Mouse (Mus musculus) embryonic facial prominence, embryonic 13.5 days (tissue): ENCODE results near the gene Tesc. TPM values are rescaled to one million over a fixed set of nuclear protein-coding genes. Genes with fewer than 3 reads are reported as not detected.

ENCODE experiments used
- ATAC-seq: fragments of 200-750 bp; cut with Nextera tagmentation; 2 replicates; pipeline ENCODE4 v1.8.0; 2017; ENCODE audit warnings: low read depth; ENCODE audit not compliant: insufficient number of reproducible peaks, insufficient read depth, low FRiP score, low TSS enrichment
- H3K27ac ChIP-seq: fragments of 300-500 bp; sonication (generic); 2 replicates; pipeline ENCODE4 v1.5.1; 2015; ENCODE audit warnings: moderate library complexity, mild to moderate bottlenecking, inconsistent platforms
- H3K27me3 ChIP-seq: fragments of 300-500 bp; sonication (generic); 2 replicates; pipeline ENCODE4 v1.6.1; 2015; ENCODE audit warnings: mild to moderate bottlenecking, inconsistent platforms
- H3K36me3 ChIP-seq: fragments of 300-500 bp; sonication (generic); 2 replicates; pipeline ENCODE4 v1.6.1; 2015; ENCODE audit warnings: mild to moderate bottlenecking, inconsistent platforms
- H3K4me1 ChIP-seq: fragments of 300-500 bp; sonication (generic); 2 replicates; pipeline ENCODE4 v1.6.1; 2015; ENCODE audit warnings: inconsistent platforms
- H3K4me2 ChIP-seq: fragments of 300-500 bp; sonication (generic); 2 replicates; pipeline ENCODE4 v1.6.1; 2015; ENCODE audit warnings: moderate library complexity, mild to moderate bottlenecking, inconsistent platforms
- H3K4me3 ChIP-seq: fragments of 300-500 bp; sonication (generic); 2 replicates; pipeline ENCODE4 v1.5.1; 2015; ENCODE audit warnings: mild to moderate bottlenecking, inconsistent platforms
- H3K9ac ChIP-seq: fragments of 300-500 bp; sonication (generic); 2 replicates; pipeline ENCODE4 v1.6.1; 2015; ENCODE audit warnings: mild to moderate bottlenecking, inconsistent platforms
- H3K9me3 ChIP-seq: fragments of 300-500 bp; sonication (generic); 2 replicates; pipeline ENCODE4 v1.6.1; 2016; ENCODE audit warnings: inconsistent platforms
- WGBS: fragments of 180-500 bp; shearing (Covaris S2); methylation state at CpG from one replicate; pipeline ENCODE4 v1.1.7; 2015; ENCODE audit warnings: mixed read lengths; 5-methylcytosine and 5-hydroxymethylcytosine counted together
- polyA plus RNA-seq: library from polyadenylated mRNA; unstranded; fragments of >200 nt; fragmentation: Nextera tagmentation; extraction: Ambion mirVana; gene quantifications from 2 replicates; pipeline ENCODE4 v1.2.1, GENCODE M21; 2015

Tesc gene
- polyA plus RNA-seq, 1 experiment from 2014 or later: 7.3 TPM

DNA sequence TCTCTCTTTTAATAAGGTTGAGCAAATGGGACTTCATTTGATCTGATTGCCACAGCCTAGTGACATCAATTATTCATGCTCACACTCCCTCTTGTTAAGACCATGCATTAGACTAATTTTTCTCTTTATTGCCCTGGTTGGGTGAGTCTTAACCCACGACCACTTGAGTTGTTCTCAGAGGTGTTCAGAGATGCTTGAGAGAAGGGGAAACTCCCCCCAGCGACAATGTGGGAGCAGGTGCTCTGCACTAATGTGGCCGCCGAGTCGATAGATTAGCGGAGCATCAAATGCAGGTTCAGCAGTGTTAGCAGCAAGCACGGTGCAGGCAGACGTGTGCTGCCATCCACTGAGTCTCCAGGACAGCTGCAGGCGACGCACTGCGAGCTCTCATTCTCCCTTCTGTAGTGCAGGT lies 52.3 kb downstream of the Tesc start:
- H3K4me1 ChIP-seq: peaks cover 34% of the 10 kb centered on the region
- ATAC-seq: no peak
- H3K36me3 ChIP-seq: peaks cover 53% of the 10 kb centered on the region

DNA sequence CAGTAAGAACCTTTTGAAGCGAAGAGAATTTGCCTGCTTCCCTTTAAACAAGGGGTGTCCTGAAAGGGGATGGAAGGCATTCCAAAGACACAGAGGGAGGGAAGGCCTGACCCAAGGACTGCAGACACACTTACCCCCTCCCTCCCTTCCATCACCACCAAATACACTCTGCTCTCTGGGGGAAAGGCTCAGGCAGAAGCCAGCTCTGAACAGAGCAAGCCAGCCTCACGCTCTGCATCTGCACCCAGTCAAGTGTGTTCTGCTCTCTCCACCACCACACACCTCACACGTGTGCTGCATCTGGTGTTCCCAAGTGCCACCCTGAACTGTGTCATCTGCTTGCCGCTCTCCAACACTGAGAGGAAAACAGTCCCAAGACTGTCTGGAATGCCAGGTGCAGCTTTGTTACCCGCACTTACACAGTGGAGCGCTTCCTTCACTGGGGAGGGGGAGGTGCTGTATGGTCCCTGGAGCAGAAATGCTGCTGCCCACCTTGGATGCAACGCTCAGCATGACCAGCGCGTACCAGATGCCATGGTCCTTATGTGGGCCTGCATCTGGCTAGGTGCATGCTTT lies 53.9 kb downstream of the Tesc start:
- ATAC-seq: no peak
- peaks cover 37% of the 10 kb centered on the region for H3K36me3 ChIP-seq
- no peaks in the 10 kb centered on the region for H3K9me3 ChIP-seq
- H3K4me3 ChIP-seq: no peak overlapping the region
- H3K4me1 ChIP-seq: peaks cover 34% of the 10 kb centered on the region
- no peak overlapping the region for H3K4me2 ChIP-seq
- no peaks in the 10 kb centered on the region for H3K27me3 ChIP-seq
- peak overlapping the region; percentile 23; the same call in 1 of the 2 replicates for H3K27ac ChIP-seq
- WGBS: 58% methylated on average over 9 of the region's 9 CpGs
- no peak overlapping the region for H3K9ac ChIP-seq

More for the DNA sequence above, 52.3 kb downstream of the Tesc start:
- 78% methylated on average over 11 of the region's 11 CpGs for WGBS
- no peak overlapping the region for H3K9ac ChIP-seq
- no peak overlapping the region for H3K4me3 ChIP-seq
- H3K27me3 ChIP-seq: no peaks in the 10 kb centered on the region
- no peak overlapping the region for H3K27ac ChIP-seq
- H3K9me3 ChIP-seq: no peaks in the 10 kb centered on the region
- H3K4me2 ChIP-seq: no peak overlapping the region

DNA sequence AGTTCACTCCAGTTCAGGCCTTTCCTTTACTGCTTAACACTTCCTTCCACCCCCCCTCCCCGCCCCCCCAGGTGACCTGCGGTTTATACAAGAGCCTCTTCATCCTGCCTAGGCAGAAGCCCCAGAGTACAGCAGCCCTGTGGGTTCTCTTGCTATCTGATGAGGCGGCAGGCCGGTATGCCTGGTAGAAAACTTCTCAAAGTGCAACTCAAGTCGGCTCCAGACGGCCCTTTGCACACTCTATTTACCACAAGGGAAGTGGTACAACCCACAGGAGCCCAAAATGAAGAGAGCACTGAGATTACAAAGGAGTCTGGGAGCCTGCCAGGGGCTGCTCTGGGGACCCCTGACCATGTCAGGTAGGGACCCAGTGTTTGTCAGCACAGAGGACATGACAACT lies 54.5 kb downstream of the Tesc start:
- H3K36me3 ChIP-seq: peaks cover 32% of the 10 kb centered on the region
- H3K27me3 ChIP-seq: no peaks in the 10 kb centered on the region
- 58% methylated on average over 6 of the region's 6 CpGs for WGBS
- peaks cover 38% of the 10 kb centered on the region for H3K4me1 ChIP-seq
- H3K9ac ChIP-seq: no peak overlapping the region
- H3K4me3 ChIP-seq: no peak overlapping the region
- ATAC-seq: no peak
- no peak overlapping the region for H3K27ac ChIP-seq
- H3K9me3 ChIP-seq: no peaks in the 10 kb centered on the region
- H3K4me2 ChIP-seq: no peak overlapping the region

DNA sequence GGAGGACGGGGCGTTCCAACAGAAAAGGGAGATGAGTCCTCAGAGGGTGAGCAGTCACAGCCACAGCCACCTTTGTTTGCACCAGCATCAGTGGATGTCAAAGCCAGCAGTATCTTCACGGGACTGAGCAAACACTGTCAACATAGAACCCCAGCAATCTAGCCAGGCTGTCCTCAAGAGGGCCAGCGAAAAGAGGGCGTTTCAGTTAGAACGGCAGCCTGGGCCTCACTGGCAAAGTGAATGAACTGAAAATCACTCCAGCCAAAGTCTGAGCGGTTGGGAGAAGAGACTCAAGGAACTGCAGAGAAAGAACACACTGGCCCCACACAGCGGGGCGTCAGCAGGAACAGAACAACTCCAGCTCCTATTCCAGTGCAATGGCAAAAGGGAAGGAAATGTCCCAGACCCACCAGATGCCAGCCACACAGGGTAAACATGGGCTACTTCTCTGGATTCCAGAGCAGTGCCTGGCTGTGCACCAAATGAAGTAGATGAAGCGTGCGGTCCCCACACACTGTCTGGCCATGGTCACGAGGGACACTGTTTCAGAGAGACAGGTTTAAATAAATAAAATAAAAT lies 55.6 kb downstream of the Tesc start:
- H3K27ac ChIP-seq: peak overlapping the region; percentile 55
- no peaks in the 10 kb centered on the region for H3K9me3 ChIP-seq
- no peak overlapping the region for H3K4me3 ChIP-seq
- peaks cover 21% of the 10 kb centered on the region for H3K36me3 ChIP-seq
- peaks cover 47% of the 10 kb centered on the region for H3K4me1 ChIP-seq
- WGBS: 69% methylated on average over 12 of the region's 12 CpGs
- no peak overlapping the region for H3K4me2 ChIP-seq
- ATAC-seq: no peak
- H3K27me3 ChIP-seq: no peaks in the 10 kb centered on the region
- H3K9ac ChIP-seq: no peak overlapping the region

DNA sequence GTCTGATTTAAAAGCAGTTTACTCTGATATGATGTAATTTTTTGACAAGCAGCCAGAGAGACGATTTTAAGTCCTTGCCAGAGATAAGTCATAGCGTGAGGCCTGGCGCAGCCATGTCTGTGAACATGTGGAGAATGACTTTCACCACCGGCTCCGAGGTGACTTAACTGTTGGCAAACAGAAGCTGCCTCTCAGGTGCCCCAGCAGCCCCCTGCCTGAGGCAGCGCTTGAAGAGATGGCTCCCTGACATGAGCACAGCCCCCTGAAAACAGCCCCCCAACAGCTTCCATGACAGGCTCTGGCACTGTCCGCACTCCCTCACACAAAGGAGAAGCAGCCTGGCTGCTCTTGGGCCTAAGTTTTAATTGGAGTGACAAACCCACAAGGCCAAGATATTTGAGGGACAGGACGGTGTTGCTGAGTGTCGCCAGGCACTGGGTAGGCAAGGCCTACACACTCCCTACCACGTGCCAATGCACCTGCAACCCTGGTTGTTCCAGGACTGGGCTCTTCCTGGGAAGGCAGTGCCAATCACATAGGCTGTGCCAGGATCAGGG lies 56.7 kb downstream of the Tesc start:
- H3K27ac ChIP-seq: no peak overlapping the region
- peaks cover 47% of the 10 kb centered on the region for H3K4me1 ChIP-seq
- no peak overlapping the region for H3K4me2 ChIP-seq
- WGBS: 81% methylated on average over 10 of the region's 10 CpGs
- no peak overlapping the region for H3K4me3 ChIP-seq
- H3K9me3 ChIP-seq: no peaks in the 10 kb centered on the region
- H3K9ac ChIP-seq: no peak overlapping the region
- H3K27me3 ChIP-seq: no peaks in the 10 kb centered on the region
- peaks cover 21% of the 10 kb centered on the region for H3K36me3 ChIP-seq
- no peak for ATAC-seq

DNA sequence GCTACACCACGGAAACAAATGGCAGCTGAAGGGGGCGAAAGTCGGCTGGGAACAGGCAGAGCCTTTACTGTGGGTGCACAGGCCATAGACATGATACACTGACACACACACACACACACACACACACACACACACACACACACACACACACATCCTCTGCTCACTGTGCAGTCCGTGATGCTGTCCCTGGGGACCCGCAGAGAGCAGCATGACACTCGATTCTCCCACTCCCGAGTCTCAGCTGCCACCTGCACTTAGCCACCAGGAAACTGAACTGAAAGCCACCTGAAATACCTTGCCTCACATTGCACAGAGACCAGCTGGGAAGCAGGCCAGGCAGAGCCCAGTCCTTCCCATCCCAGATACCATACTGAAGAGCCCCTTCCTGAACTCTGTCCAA lies 57.8 kb downstream of the Tesc start:
- peaks cover 21% of the 10 kb centered on the region for H3K36me3 ChIP-seq
- 74% methylated on average over 7 of the region's 7 CpGs for whole genome bisulfite sequencing
- no peak for ATAC-seq
- no peak overlapping the region for H3K4me3 ChIP-seq
- H3K4me1 ChIP-seq: peaks cover 47% of the 10 kb centered on the region
- H3K9ac ChIP-seq: no peak overlapping the region
- no peak overlapping the region for H3K27ac ChIP-seq
- no peaks in the 10 kb centered on the region for H3K9me3 ChIP-seq
- no peaks in the 10 kb centered on the region for H3K27me3 ChIP-seq
- no peak overlapping the region for H3K4me2 ChIP-seq

DNA sequence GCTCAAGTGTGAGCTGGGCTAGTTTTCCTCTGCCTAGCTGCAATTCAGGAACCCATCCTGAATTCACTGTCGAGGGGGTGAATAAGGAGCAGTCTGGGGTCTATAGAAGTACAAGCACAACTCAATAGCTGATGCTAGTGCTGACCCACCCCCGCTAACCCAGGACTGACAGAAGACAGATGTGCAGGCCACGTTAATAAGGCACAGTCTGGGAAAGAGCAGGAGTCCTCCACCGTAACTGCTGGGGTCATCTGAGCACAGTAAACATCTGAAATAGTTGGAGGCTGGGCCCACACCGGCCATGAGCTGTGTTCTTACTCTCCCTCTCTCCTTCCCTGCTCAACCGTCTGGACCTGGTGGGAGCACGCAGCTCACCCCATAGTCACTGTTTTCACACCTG lies 59.4 kb downstream of the Tesc start:
- no peaks in the 10 kb centered on the region for H3K9me3 ChIP-seq
- ATAC-seq: no peak
- H3K9ac ChIP-seq: 0 out of 2 replicates have a peak overlapping the region, but pooled peaks have one; percentile 16
- peaks cover 29% of the 10 kb centered on the region for H3K36me3 ChIP-seq
- H3K4me1 ChIP-seq: peaks cover 35% of the 10 kb centered on the region
- H3K27me3 ChIP-seq: no peaks in the 10 kb centered on the region
- WGBS: 25% methylated on average over 7 of the region's 7 CpGs
- H3K4me2 ChIP-seq: no peak overlapping the region
- no peak overlapping the region for H3K4me3 ChIP-seq
- H3K27ac ChIP-seq: peak overlapping the region; percentile 23; the same call in 1 of the 2 replicates

DNA sequence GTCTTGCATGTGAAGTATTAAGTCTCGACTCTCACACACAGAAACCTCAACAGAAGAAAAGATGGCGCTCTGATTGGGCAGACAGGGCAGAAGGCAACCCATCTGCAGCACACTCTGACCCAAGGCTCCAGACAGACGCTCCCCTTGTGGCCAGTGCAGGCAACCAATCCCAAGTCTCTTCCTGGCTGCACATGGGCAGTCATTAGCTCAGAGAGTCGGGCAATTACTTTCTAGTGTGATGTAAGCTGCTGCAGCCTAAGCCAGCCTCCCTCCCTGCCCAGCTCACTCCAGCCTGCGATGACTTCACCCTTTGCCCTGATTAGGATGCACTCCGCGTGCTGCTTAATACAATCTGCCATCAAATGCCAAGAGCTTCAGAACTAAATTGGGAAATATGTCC lies 61.6 kb downstream of the Tesc start:
- Histone ChIP-seq H3K4me1 (peaks cover 21% of the 10 kb centered on the region; the same call in 1 of the 2 replicates), H3K4me2 (no peak overlapping the region), H3K4me3 (no peak overlapping the region), H3K27me3 (no peaks in the 10 kb centered on the region), H3K27ac (no peak overlapping the region), H3K9me3 (no peaks in the 10 kb centered on the region), H3K36me3 (peaks cover 49% of the 10 kb centered on the region), H3K9ac (0 out of 2 replicates have a peak overlapping the region, but pooled peaks have one; percentile 1)
- 56% methylated on average over 7 of the region's 7 CpGs for WGBS
- no peak for ATAC-seq

DNA sequence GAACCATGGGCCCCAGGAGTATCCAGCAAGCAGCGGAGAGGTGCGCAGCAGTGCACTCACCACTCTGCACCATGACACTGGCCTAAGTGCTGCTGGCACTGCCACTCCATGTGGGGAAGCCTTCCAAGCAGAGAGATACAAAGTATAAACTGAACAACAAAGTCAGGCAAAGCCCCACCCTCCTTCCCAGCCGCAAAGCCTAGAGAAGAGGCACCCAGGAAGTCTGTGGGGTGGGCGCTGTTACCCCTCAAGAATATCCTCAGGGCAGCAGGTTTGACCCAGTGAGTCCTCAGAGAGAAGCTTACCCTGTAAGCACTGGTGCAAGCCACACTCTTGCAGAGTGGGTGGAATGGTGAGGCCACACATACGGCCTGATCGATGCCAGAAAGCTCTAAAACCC lies 62.6 kb downstream of the Tesc start:
- peaks cover 13% of the 10 kb centered on the region; the same call in 1 of the 2 replicates for H3K4me1 ChIP-seq
- ATAC-seq: no peak
- no peaks in the 10 kb centered on the region for H3K27me3 ChIP-seq
- no peak overlapping the region for H3K4me2 ChIP-seq
- over 99% methylated on average over 6 of the region's 6 CpGs for WGBS
- H3K36me3 ChIP-seq: peaks cover 52% of the 10 kb centered on the region
- H3K9me3 ChIP-seq: no peaks in the 10 kb centered on the region
- no peak overlapping the region for H3K27ac ChIP-seq
- H3K4me3 ChIP-seq: no peak overlapping the region
- no peak overlapping the region for H3K9ac ChIP-seq

DNA sequence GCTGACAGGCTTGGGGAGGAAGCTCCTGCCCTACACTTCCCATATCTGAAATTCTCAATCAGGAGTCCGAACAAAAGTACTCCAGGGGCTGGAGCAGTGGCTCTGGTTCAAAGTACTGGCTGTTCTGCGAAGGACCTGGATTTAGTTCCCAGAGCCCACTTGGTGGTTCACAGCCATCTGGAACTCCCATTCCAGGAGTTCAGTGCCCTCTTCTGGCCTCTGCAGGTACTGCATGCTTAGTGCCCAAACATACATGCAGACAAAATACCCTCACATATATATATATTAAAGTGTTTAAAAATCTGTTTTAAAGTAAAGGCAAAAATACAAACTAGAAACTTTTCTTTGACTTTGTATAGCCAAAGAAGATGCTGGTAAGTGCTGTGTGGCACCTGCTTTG lies 63.3 kb downstream of the Tesc start:
- 91% methylated on average over 2 of the region's 2 CpGs for WGBS
- peaks cover 57% of the 10 kb centered on the region for H3K36me3 ChIP-seq

DNA sequence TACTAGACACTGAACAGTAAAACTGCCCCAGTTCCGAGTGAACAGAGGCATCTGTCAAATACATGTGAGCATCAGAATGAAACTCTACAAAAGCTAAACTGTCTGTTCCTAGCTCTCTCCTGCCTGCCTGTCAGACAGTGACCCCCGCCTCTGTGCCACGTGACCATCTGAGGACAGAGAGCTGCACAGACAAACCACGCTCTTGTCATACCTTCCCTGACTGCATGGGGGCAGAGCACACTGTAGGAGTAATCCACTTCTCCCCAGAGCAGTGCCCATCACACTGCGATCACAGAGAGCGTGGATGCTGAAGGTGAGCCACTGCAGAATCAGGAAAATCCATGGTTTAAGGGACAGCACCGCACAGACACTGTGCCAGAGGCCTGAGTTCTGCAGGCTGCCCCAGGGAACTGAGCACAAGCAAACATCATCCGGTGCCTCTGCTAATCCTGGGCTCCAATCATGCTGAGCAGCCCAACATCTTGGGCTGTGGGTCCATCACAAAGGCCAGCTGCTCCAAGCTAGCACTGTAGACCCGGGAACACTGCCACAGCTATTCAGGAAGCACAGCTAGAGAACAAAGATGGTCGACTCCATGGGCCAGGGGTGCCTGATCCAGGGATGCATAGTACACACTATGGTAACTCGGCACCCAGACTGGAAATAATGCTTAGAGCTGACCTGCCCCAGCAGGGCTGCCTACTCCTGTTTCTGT lies 65.9 kb downstream of the Tesc start:
- Histone ChIP-seq H3K4me3 (no peak overlapping the region), H3K27ac (no peak overlapping the region), H3K4me1 (no peaks in the 10 kb centered on the region), H3K9ac (no peak overlapping the region), H3K9me3 (no peaks in the 10 kb centered on the region), H3K27me3 (no peaks in the 10 kb centered on the region), H3K4me2 (no peak overlapping the region), H3K36me3 (peaks cover 67% of the 10 kb centered on the region)
- 85% methylated on average over 11 of the region's 11 CpGs for WGBS
- ATAC-seq: no peak

More for the DNA sequence above, 63.3 kb downstream of the Tesc start:
- no peak overlapping the region for H3K4me2 ChIP-seq
- no peaks in the 10 kb centered on the region for H3K9me3 ChIP-seq
- no peak overlapping the region for H3K9ac ChIP-seq
- ATAC-seq: no peak
- peaks cover 13% of the 10 kb centered on the region; the same call in 1 of the 2 replicates for H3K4me1 ChIP-seq
- no peak overlapping the region for H3K4me3 ChIP-seq
- no peaks in the 10 kb centered on the region for H3K27me3 ChIP-seq
- no peak overlapping the region for H3K27ac ChIP-seq
